Mouse (Mus musculus) hindbrain, embryonic 12.5 days (tissue): ENCODE data around the gene Pcyt2. TPM values are rescaled to one million over a fixed set of nuclear protein-coding genes. Genes with fewer than 3 reads are reported as not detected.

Experiments
- ATAC-seq: fragments of 200-750 bp; cut with Nextera tagmentation; 2 replicates; pipeline ENCODE4 v1.8.0; 2017; ENCODE audit warnings: moderate TSS enrichment; ENCODE audit not compliant: low FRiP score
- H3K27ac ChIP-seq: fragments of 300-500 bp; sonication (generic); 2 replicates; pipeline ENCODE4 v1.5.1; 2016; ENCODE audit warnings: mild to moderate bottlenecking
- H3K27me3 ChIP-seq: fragments of 300-500 bp; sonication (generic); 2 replicates; pipeline ENCODE4 v1.6.1; 2016; ENCODE audit warnings: mild to moderate bottlenecking
- H3K36me3 ChIP-seq: fragments of 300-500 bp; sonication (generic); 2 replicates; pipeline ENCODE4 v1.6.1; 2016; ENCODE audit warnings: mild to moderate bottlenecking
- H3K4me1 ChIP-seq: fragments of 300-500 bp; sonication (generic); 2 replicates; pipeline ENCODE4 v1.6.1; 2016
- H3K4me2 ChIP-seq: fragments of 300-500 bp; sonication (generic); replicated peaks from 2 replicates; pipeline ENCODE4 v1.6.1; 2016; ENCODE audit warnings: mild to moderate bottlenecking
- H3K4me3 ChIP-seq: fragments of 300-500 bp; sonication (generic); 2 replicates; pipeline ENCODE4 v1.5.1; 2016; ENCODE audit warnings: mild to moderate bottlenecking
- H3K9ac ChIP-seq: fragments of 300-500 bp; sonication (generic); 2 replicates; pipeline ENCODE4 v1.6.1; 2016; ENCODE audit warnings: mild to moderate bottlenecking, moderate library complexity
- H3K9me3 ChIP-seq: fragments of 300-500 bp; sonication (generic); replicated peaks from 2 replicates; pipeline ENCODE4 v1.6.1; 2016; ENCODE audit warnings: mild to moderate bottlenecking
- WGBS: fragments of 180-500 bp; shearing (Covaris S2); methylation state at CpG from one replicate; pipeline ENCODE4 v1.1.7; 2016; 5-methylcytosine and 5-hydroxymethylcytosine counted together
- polyA plus RNA-seq: library from polyadenylated mRNA; unstranded; fragments of >200 nt; fragmentation: Nextera tagmentation; extraction: Ambion mirVana; gene quantifications from 2 replicates; pipeline ENCODE4 v1.2.1, GENCODE M21; 2016

Gene Pcyt2
- polyA plus RNA-seq, 1 experiment from 2014 or later, result 148 TPM

DNA sequence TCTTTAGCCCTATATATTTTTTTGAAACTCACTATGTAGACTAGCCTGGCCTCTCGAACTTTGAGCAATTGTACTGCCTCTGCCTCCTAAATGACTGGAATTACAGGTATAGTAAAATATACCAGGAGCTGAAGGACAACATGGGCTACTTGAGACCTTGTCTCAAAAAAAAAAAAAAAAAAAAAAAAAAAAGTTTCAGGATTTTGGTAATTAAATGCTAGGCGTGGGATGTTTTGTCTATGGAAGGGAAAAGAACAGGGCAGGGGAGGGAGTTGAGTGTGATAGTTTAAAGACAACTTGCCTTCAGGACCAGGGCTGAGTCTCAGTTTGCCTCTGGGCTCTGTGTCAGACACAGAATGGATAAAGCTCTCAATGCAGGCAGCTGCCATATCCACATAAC, 42.7 kb downstream of the Pcyt2 start:
- H3K27ac ChIP-seq, result no peak overlapping the region
- ATAC-seq, result no peak
- H3K9me3 ChIP-seq, result no peaks in the 10 kb centered on the region
- H3K27me3 ChIP-seq, result no peaks in the 10 kb centered on the region
- H3K36me3 ChIP-seq, result peaks cover 41% of the 10 kb centered on the region
- no peak overlapping the region for H3K4me3 ChIP-seq
- 89% methylated on average over 2 of the region's 2 CpGs for WGBS
- peak overlapping the region; percentile 86; the same call in 1 of the 2 replicates for H3K4me2 ChIP-seq
- H3K4me1 ChIP-seq, result peaks cover 33% of the 10 kb centered on the region
- H3K9ac ChIP-seq, result no peak overlapping the region

DNA sequence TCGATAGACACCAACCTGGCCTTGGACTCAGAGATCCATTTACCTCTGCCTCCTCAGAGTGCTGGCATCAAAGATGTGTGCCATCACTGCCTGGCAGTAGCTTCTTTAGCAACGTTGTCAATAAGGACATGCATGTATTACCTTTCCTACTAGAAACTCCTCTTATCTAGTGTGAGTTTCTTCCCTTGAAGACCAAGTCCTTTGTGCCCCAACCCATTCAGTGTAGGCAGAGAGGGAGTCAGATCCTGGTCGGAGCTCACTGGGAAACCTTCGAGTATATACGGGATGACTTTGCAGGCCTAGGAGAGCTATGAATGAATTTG, 43.5 kb downstream of the Pcyt2 start:
- H3K9me3 ChIP-seq, result no peaks in the 10 kb centered on the region
- H3K36me3 ChIP-seq, result peaks cover 42% of the 10 kb centered on the region
- 53% methylated on average over 5 of the region's 5 CpGs for WGBS
- no peak for ATAC-seq
- no peaks in the 10 kb centered on the region for H3K27me3 ChIP-seq
- H3K4me1 ChIP-seq, result peaks cover 25% of the 10 kb centered on the region
- peak overlapping the region; percentile 85 for H3K9ac ChIP-seq
- H3K4me3 ChIP-seq, result peak overlapping the region; percentile 69
- H3K27ac ChIP-seq, result no peak overlapping the region
- H3K4me2 ChIP-seq, result peak overlapping the region; percentile 86

DNA sequence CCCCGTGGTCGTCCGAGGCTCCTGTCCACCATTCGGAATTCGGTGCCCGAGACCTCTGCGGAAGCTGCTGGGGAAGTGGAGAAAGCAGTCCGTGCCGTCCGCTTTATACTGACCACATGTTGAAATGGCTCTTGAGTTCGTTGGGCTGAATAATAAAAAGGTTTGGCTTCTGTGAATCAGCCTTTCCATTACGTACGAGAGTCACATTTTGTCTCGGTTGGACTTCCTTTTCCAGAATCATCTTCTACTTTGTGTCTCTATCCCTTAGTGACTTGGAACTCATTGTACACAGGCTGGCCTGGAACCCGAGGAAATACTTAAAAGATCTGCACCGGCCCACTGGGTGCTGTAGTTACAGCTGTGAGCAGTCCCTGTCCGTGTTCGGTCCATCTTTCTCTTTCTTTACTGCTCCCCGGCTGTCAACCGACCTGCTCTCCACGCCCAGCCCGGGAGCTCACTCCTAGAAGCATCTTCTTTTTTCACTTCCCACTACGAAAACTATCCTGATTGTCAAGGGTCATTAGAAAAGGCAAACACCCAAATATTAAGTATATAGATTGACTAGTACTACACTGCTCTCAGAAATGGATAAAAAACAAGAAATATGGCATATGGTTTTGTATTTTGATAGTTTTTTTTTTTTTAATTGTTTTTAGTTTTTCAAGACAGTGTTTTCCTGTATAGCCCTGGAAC, 44.0 kb downstream of the Pcyt2 start:
- under 1% methylated on average over 23 of the region's 23 CpGs for WGBS

DNA sequence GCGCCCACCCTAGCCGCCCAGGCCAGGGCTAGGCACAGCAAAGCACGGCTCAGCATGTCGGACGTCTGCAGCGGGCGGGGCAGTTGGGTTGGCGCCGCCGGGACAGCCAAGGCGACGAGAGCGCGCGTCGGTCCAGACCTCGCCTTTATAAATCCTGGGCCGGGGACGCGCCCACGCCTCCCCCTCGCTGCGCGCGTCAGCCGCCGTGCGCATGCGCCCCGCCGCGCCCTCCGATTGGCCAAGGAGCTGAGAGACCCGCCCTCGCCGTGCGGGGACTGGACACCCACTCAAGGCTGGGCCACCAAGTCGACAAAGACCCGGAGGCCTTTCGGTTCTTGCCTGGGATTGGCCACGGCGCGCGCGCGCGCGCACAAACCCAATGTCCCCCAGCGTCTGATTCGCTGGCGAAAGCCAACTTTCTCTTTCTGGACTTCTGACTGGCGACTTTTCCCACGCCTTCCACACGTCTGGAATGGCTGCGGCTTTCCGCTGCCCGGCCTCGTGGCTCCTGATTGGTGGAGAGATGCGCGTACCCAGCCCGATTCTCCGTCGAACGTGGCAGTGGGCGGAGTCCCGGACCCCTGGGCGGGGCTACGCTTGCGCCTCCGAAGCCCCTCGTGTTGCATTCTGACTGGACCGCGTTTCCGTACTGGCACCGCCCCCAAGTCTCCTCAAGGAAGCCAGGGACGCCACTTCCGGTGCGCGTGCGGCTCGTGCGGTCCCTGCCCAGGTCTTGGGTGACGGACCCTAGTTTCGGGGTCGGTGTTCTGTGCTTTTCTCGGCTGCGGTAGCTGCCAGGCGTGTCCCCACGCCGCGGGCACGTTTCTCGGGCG, 44.8 kb downstream of the Pcyt2 start, which contains the start of gene P4hb:
P4hb (minus strand) TSS at position 502 of the 833 bp plus-strand sequence.
- Histone ChIP-seq H3K36me3 (peaks cover 38% of the 10 kb centered on the region), H3K9me3 (no peaks in the 10 kb centered on the region), H3K9ac (peak within 1 kb of the TSS; percentile 87), H3K27ac (peak within 1 kb of the TSS; percentile 95), H3K4me2 (peak within 1 kb of the TSS; percentile 86), H3K4me3 (peak within 1 kb of the TSS; percentile 69), H3K4me1 (peaks cover 20% of the 10 kb centered on the region), H3K27me3 (no peaks in the 10 kb centered on the region)
- under 1% methylated on average over 92 of the region's 94 CpGs for WGBS
- peak; percentile 98 for ATAC-seq

More for the DNA sequence above, 44.0 kb downstream of the Pcyt2 start:
- Histone ChIP-seq H3K27ac (peak overlapping the region; percentile 95), H3K4me2 (peak overlapping the region; percentile 86), H3K9ac (peak overlapping the region; percentile 85), H3K36me3 (peaks cover 38% of the 10 kb centered on the region), H3K27me3 (no peaks in the 10 kb centered on the region), H3K4me3 (peak overlapping the region; percentile 69), H3K9me3 (no peaks in the 10 kb centered on the region), H3K4me1 (peaks cover 21% of the 10 kb centered on the region)
- ATAC-seq, result no peak; the same call in 1 of the 2 replicates

DNA sequence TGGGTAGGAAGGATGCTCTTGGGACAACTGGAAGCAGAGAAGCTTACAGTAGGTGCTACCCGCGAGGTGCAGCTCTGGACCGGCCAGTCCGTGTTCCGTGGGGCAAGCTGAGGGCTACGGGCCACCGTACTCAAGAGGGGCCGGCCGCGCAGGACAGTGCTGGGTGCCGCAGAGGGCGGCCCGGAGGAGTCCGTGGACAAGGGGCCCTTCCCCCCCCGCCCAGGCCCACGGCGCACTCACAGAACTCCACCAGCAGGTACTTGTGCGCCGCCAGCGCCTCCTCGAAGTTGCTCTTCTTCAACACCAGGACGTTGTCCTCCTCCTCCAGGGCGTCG, 45.4 kb downstream of the Pcyt2 start:
- ATAC-seq, result peak; percentile 37
- 0% methylated on average over 20 of the region's 24 CpGs for WGBS
- no peaks in the 10 kb centered on the region for H3K9me3 ChIP-seq
- H3K27me3 ChIP-seq, result no peaks in the 10 kb centered on the region
- peaks cover 38% of the 10 kb centered on the region for H3K36me3 ChIP-seq
- peak overlapping the region; percentile 69 for H3K4me3 ChIP-seq
- peak overlapping the region; percentile 87 for H3K9ac ChIP-seq
- H3K4me1 ChIP-seq, result peaks cover 20% of the 10 kb centered on the region
- H3K27ac ChIP-seq, result peak overlapping the region; percentile 95
- peak overlapping the region; percentile 86 for H3K4me2 ChIP-seq

DNA sequence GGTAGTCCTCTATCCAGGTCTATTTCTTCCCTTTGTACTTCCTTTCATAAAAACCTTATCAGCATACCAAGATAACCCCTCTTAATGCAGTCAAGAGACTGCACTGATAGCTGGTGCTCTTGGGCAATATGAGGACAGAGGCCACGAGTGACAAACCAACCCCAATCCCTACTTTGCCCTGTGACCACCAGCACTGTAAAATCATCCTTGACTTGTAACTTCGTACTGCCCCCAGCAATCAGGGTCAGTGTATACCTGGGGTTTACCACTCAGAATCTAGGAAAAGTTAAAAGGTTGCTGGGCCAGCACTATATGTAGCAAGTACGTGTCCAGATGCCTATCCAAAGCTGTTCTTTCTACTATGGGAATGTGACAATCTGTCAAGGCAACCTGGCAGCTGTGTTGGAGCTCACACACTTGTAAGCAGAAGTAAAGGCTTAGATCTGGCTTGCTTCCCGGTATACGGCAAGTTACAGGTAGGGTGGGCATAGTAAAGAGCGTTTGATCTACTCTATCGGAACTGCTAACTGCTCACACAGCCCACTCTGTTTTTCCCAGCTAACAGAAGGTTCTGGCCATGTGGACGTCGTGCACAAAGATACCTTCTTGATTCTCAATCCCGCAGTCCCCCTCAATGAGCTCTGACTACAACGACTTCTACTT, 45.9 kb downstream of the Pcyt2 start:
- no peak for ATAC-seq
- Histone ChIP-seq H3K4me3 (peak overlapping the region; percentile 69), H3K4me1 (peaks cover 22% of the 10 kb centered on the region), H3K9ac (peak overlapping the region; percentile 87), H3K27me3 (no peaks in the 10 kb centered on the region), H3K27ac (peak overlapping the region; percentile 95), H3K36me3 (peaks cover 38% of the 10 kb centered on the region), H3K9me3 (no peaks in the 10 kb centered on the region), H3K4me2 (peak overlapping the region; percentile 86)
- WGBS, result 15% methylated on average over 11 of the region's 11 CpGs

DNA sequence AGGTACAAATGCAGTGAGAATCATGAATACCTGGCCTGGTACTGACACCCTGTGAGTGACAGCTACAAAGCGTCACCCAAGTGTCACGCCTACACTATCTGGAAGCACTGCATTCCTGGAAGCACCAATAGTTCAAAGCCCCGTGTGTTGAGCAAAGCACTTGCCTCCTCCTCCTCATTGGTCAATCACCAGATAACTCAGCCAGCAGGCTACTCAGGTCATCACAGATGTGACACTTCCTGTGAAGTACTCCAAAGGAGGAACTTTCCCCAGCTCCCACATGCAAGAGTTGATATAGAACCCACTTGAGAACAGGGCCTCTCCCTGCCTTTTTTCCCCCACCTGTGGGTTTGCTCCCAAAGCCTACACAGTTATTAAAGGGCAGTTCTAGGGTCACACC, 46.6 kb downstream of the Pcyt2 start:
- Histone ChIP-seq H3K4me3 (peak overlapping the region; percentile 69; the same call in 1 of the 2 replicates), H3K36me3 (peaks cover 46% of the 10 kb centered on the region), H3K9me3 (no peaks in the 10 kb centered on the region), H3K4me2 (peak overlapping the region; percentile 86), H3K27ac (no peak overlapping the region), H3K27me3 (no peaks in the 10 kb centered on the region), H3K9ac (peak overlapping the region; percentile 87; the same call in 1 of the 2 replicates), H3K4me1 (peaks cover 22% of the 10 kb centered on the region)
- ATAC-seq, result no peak
- 89% methylated on average over 3 of the region's 3 CpGs for WGBS

DNA sequence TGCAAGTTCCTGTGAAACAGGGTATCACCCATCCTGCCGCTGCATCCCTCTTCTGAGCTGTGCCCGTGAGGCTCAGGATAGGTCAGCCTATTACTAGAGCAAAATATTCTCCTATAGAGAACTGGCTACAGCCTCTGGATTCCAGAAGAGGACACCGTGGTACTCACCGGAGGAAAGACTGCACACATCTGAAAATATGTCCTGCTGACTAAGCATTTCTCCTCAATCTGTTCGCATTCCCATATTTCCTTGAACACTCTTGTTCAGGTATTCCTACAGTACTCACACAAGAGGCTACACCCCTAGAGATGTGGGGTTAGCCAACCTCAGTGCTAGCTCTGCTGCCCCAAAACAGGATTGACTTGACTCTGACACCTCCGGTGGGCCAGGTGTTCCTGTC, 49.4 kb downstream of the Pcyt2 start:
- Histone ChIP-seq H3K9ac (no peak overlapping the region), H3K9me3 (no peaks in the 10 kb centered on the region), H3K27me3 (no peaks in the 10 kb centered on the region), H3K4me2 (no peak overlapping the region), H3K4me1 (peaks cover 13% of the 10 kb centered on the region), H3K4me3 (no peak overlapping the region), H3K27ac (no peak overlapping the region), H3K36me3 (peaks cover 74% of the 10 kb centered on the region)
- 97% methylated on average over 6 of the region's 6 CpGs for WGBS
- ATAC-seq, result no peak

DNA sequence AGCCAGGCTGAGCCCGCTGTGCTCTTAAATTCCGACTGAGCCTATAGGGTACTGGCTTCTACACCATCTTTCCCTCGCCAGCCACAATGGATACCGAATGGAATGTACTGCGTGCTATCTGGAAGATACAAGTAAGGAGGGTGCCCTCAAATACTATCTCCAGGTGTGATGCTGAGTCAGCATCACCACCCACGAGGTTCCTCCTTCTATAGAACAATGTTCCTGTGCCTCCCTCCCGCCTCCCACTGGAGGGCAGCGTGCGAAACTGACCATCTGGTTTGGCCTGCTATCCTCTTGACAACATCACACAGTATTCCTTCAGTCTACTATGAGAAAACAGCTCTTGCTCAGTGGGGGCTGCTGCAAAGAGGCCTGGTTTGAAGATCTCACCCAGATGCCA, 52.6 kb downstream of the Pcyt2 start:
- 84% methylated on average over 9 of the region's 9 CpGs for WGBS
- Histone ChIP-seq H3K27me3 (no peaks in the 10 kb centered on the region), H3K9me3 (no peaks in the 10 kb centered on the region), H3K4me1 (peaks cover 3% of the 10 kb centered on the region), H3K27ac (no peak overlapping the region), H3K36me3 (peaks cover 93% of the 10 kb centered on the region), H3K9ac (no peak overlapping the region), H3K4me3 (no peak overlapping the region), H3K4me2 (no peak overlapping the region)
- ATAC-seq, result no peak

DNA sequence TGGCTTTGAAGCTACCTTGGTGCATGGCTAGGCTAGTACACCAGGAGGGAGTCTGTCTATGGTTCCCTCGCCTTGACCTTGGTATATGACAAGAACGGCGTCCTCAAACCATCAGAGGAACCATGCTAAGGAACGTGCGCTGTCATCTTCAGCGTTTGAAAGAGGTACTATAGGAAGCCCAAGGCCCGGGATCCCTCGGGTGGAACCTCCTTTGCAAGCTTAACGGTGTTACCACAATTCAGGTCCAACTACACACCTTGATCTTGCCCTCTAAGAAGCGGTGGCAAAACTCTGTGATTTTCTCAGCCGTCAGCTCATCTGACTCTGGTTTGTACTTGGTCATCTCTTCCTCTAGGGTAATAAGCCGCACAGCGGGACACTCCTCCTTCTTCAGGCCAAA, 54.8 kb downstream of the Pcyt2 start:
- Histone ChIP-seq H3K9me3 (no peaks in the 10 kb centered on the region), H3K4me3 (no peak overlapping the region), H3K27ac (no peak overlapping the region), H3K4me2 (no peak overlapping the region), H3K4me1 (peaks cover 3% of the 10 kb centered on the region; the same call in 1 of the 2 replicates), H3K36me3 (peaks cover 93% of the 10 kb centered on the region), H3K9ac (no peak overlapping the region), H3K27me3 (no peaks in the 10 kb centered on the region)
- ATAC-seq, result no peak
- WGBS, result 98% methylated on average over 13 of the region's 13 CpGs

DNA sequence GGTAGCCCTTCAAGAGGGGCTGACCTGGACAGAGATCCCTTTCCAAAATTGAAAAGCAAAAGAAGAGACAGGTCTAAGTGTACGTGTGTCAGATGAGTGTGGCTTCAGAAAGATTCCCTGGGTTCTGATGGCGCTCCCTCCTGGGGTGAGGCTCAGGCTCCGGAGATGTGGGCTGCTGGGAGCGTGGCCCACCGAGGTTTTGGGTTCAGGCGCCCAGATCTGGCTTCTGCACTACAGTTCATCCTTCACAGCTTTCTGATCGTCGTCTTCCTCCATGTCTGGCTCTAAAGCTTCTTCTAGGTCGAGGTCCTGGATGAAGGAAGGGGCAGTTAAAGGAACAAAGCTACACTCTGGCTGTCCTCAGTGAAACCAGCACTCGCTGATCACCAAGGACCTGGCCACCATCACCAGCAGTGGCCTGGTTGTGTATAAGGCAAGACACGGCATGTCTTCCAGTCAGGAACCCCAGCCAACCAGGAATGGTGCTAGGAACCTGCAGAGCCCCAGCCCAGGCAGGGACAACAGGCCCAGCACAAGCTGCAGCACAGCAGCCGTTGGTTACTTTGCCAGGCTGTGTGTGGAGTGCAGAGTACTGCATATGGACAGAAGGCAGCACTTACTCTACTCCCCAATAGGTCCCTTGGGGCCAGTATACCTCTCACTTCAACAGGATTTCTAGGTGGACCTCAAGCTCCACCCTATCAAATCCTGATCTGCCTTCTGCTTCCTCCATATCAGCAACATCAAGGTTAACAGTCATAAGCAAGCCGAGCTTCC, 56.6 kb downstream of the Pcyt2 start:
- ATAC-seq, result no peak
- Histone ChIP-seq H3K9ac (no peak overlapping the region), H3K36me3 (peaks cover 74% of the 10 kb centered on the region), H3K27me3 (no peaks in the 10 kb centered on the region), H3K4me2 (no peak overlapping the region), H3K4me1 (no peaks in the 10 kb centered on the region), H3K4me3 (no peak overlapping the region), H3K9me3 (no peaks in the 10 kb centered on the region; the same call in 1 of the 2 replicates), H3K27ac (no peak overlapping the region)
- 93% methylated on average over 13 of the region's 13 CpGs for whole genome bisulfite sequencing
